Mouse (Mus musculus) gastrocnemius, postnatal 36 days (tissue): ENCODE results near the gene Smg1. TPM values are rescaled to one million over a fixed set of nuclear protein-coding genes. Genes with fewer than 3 reads are reported as not detected.

Source experiments
- DNase-seq, 2 experiments: peaks; one replicate each; pipeline ENCODE4 v3.0.0; 2022
- intact Hi-C: fragments of 180-260 bp; cut with DNase I; formaldehyde crosslinking; loops from one replicate; pipeline ENCODE4 v1.15.1; 2025
- total RNA-seq, 2 experiments: library from RNA; stranded (reverse); gene quantifications; 2 replicates each; pipeline ENCODE4 v1.2.3; 2021

The Smg1 gene
- total RNA-seq, 2 experiments from 2014 or later: 22.7 to 24.1 TPM

DNA sequence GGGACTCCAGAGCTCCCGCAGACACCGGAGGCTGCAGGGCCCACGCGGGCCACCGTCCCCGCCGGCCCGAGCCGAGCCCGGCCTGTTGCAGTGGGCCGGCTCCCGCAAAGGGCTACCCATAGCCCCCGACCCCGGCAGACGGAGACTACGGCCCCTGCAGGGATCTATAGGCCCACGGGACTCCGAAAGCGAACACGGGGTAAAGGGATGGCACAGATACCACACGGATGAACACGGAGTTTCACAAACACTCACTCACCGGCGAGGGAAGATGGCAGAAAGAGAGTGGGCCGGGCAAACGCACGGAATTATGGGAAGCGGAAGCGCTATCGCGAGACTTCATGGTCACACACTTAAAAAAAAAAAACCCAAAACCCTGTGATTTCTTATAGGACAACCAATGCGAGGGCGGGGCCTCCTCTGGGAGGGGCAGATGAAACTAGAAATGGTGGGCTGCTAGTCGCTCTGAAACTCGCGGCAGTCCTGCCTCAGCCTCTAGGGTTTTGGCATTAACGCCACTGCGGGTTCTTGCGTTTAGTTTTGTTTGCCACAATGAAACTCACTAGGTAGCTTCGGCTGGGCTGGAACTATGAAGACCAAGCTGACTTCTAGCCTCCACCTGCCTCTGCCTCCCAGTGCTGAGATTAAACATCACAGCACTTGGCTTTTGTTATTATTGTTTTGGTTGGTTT is 127.4 kb downstream of the Smg1 start, which contains the start of gene Rps15a:
Rps15a (minus strand) TSS at position 312 of the 692 bp plus-strand sequence.
- intact Hi-C loops: loop anchor here (10.0 kb wide), 1 partner anchor 711 kb away; no protein-coding TSS in a partner anchor
- peak; percentile 92 to 94 for DNase-seq

DNA sequence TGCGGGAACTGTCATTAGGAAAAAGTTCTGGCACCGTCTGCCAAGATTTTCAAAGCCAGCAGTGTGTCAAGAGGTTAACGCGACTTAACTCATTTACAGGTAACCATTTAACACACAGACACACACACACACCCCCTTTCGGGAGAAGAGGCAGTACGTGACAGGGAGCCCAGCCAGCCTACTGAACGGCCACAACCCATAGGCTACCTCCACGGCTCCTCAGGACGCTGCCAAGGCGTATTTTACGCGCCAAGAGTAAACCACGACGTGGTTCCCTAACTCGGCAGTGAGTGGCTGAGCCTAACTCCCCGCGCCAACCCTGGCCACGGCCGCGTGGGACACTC is 128.0 kb downstream of the Smg1 start:
- intact Hi-C loops: loop anchor here (10.0 kb wide), 1 partner anchor 711 kb away; no protein-coding TSS in a partner anchor
- no peak for DNase-seq

- no peak for DNase-seq
- intact Hi-C loops: loop anchor here (10.0 kb wide), 1 partner anchor 709 kb away; no protein-coding TSS in a partner anchor
Measured at GRCm38 (mm10) chr7:118113541-118114297, 129.8 kb downstream of the Smg1 start.

GRCm38 (mm10) chr7:118111128-118111527 is 132.3 kb downstream of the Smg1 start:
- intact Hi-C loops: loop anchor here (10.0 kb wide), 1 partner anchor 706 kb away; no protein-coding TSS in a partner anchor
- DNase-seq: no peak

DNA sequence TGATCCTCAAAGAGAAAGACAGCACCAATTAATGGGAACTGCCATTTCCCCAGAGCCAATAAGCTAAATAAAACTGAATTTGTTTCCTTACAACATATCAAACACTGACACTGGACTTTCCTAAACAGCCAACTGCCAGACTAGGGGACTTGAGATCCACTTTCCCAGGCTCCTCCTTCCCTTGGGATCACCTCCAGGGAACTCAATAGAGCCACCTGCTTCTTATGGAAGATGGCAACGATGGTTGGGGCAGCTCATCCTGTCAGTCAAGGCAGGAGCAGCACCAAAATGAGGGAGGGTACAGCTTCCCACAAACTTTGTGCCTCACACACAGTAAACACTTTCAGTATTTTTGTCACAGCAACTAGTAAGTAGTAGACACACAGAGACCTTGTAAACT is 135.8 kb downstream of the Smg1 start:
- intact Hi-C loops: loop anchor here (10.0 kb wide), 1 partner anchor 723 kb away; the partner anchor contains the start of gene Xylt1
- no peak for DNase-seq

DNA sequence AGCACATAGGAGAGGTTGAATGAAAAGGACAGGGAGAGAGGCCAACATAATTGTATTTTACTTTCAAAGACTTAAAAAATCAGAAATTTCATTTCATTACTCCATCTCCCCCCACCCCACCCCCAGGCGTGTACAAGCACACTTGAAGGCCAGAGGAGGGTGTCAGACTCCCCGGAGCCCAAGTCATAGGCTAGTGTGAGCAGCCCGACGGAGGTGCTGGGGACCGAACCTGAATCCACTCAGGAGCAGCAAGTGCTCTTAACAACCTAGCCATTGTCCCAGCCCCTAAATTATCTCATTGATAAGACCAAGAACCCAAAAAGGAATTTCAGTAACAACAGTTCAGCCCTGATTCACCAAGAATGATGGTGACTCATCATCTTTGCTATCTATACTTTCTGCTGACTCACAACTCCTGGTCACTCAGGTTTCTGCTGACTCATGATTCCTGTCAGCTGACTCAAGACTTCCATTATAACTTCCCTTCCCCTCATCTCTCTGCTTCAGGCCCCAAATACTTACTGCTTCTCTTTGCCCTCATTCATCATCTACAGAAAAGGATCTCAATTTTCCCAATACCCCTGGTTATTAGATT is 138.9 kb downstream of the Smg1 start:
- no peak for DNase-seq
- intact Hi-C loops: loop anchor here (5.0 to 10.0 kb wide), 2 partner anchors 222 to 720 kb away; partner anchors contain the start of gene Xylt1

DNA sequence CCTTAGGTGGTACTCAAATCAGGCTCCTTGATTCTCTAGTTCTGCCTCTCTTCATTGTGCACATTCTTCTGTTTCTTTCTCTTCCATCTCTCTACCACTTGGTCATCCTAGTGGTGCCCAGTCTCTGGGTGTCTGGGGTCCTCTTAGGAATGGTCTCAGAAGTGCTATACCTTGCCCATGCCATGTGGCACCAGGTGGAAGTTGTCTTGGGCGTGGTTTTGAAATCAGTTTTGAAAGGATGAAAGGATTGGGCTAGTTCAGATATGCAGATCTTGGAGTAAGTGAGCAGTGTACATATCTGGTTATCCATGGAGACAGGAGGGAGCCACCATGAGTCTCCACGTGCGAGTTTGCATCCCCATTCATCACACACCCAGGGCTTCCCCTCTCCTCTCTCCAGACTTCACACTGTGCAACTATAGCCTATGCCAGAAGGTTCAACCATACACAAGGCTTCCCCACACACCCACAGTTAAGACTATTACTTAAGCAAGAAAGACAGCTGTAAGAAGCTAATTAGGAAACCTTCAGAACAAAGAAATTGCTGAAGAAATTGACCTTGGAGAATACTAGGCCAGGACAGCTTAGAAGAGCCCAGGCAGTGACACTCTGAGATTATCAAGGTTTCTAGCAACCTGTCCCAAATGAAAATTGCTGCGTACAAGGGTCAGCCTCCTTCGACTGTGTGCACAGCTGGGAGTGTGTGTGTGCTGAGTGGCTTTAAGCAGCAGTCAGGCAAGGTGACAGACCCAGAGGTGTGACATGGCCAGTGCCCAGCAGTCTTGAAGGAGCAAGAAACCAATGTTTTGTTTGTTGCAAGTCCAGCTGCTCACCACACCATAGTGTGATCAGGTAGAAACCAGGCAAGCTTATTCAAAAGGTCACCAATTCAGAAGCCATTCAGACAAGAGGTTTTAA is 139.7 kb downstream of the Smg1 start:
- intact Hi-C loops: loop anchor here (5.0 to 10.0 kb wide), 2 partner anchors 221 to 719 kb away; partner anchors contain the start of gene Xylt1

DNA sequence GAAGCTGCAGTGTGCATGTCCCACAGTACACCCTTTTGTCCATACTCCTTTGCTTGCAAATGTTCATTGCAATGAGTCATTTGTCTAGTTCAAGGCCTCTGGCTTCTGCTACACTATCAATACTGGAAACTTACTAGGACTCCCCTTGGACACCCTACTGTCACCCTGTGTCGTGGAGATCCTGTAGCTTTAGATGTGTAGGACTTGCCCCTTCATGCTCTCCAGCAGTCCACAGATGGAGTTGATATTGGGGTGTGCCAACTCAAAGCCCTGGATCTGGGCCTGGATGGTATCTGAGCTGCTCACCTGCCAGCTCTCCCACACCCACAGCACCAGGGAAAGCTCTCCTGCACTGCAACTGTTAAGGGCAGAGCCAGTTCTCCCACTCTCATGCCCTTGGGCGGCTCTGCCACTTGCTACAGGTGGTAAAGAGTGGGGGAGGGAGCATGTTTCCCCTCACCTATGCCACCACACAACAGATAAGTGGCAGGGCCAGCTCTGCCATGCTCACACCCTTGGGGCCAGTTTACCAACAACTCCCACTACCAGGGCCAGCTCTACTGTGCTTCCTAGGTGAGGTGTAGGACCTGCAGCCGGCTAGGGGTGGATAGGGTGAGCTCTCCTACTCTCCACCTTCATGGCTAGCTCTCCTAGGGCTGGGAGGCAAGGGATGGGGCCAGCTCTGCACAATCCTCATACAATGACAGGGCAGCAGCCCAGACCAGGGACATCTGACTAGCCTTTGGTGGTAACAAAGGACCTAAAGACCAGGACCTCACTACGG is 140.6 kb downstream of the Smg1 start:
- intact Hi-C loops: loop anchor here (5.0 to 10.0 kb wide), 2 partner anchors 221 to 718 kb away; partner anchors contain the start of gene Xylt1

More for the DNA sequence above, 139.7 kb downstream of the Smg1 start:
- no peak for DNase-seq

DNA sequence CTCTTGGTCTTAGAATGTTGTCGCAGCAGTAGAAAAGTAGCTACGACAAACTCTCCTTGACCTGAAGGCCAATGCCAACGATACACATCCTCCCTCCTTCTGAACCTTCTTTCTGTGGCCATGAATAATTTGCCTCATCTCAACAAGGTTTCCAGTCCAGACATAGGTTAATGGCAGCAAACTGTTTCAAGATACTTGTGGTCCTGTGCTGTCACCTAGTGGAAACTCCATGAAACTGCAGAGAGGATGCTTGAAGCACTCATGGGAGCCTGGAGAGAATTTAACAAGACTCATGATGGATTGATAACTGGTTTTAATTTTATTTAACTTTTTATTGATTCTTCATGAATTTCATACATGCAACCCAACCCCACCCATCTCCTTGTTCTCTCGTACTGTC is 141.2 kb downstream of the Smg1 start:
- no peak for DNase-seq
- intact Hi-C loops: loop anchor here (5.0 to 10.0 kb wide), 2 partner anchors 220 to 717 kb away; partner anchors contain the start of gene Xylt1

More for the DNA sequence above, 140.6 kb downstream of the Smg1 start:
- no peak for DNase-seq

GRCm38 (mm10) chr7:118097615-118098014 is 145.9 kb downstream of the Smg1 start:
- intact Hi-C loops: no loop called here
- DNase-seq: no peak

Other genes starting within 250 kb of the Smg1 start
- gene Rps15a, start 127.5 kb downstream of the Smg1 start, total RNA-seq: 100 to 1,000 TPM; 374 to 433 TPM
- 1 to 10 TPM; 8.5 TPM for gene Arl6ip1, start 114.0 kb downstream of the Smg1 start, total RNA-seq
- gene Syt17, start 204.6 kb upstream of the Smg1 start, total RNA-seq: under 1 TPM; 0.27 to 0.38 TPM
- 1 to 10 TPM; 8.0 to 8.8 TPM for gene Itpripl2, start 248.3 kb upstream of the Smg1 start, total RNA-seq